Mouse (Mus musculus) hematopoietic stem cell, adult 5-6 weeks (primary cell): ENCODE measurements around the gene Rpa2. TPM values are rescaled to one million over a fixed set of nuclear protein-coding genes. Genes with fewer than 3 reads are reported as not detected.
"Not testable (repeated sequence)": the region's sequence is repeated elsewhere in the genome, so short reads cannot be mapped to it uniquely, and the experiment has no call there.

ENCODE experiments used
- ATAC-seq, 2 experiments: fragments of 125-278 bp in 1 of 2; replicated peaks in 1 of 2; 2 replicates each; pipeline ENCODE4 v1.8.0; 2016 to 2017; ENCODE audit warnings: inconsistent platforms in 2 of 2, mild to moderate bottlenecking in 2 of 2, moderate number of reproducible peaks in 2 of 2, low read depth in 1 of 2, moderate TSS enrichment in 1 of 2; ENCODE audit not compliant: low FRiP score in 2 of 2, poor library complexity in 2 of 2, severe bottlenecking in 2 of 2, insufficient read depth in 1 of 2, low TSS enrichment in 1 of 2
- total RNA-seq: library from RNA; stranded (forward); fragments of 172-1452, 232-1000 nt; gene quantifications from 2 replicates; pipeline ENCODE4 v1.2.3, GENCODE M21; 2017

Rpa2 gene
- 46.5 and 50.1 TPM in 2 replicates for total RNA-seq

- peak; percentile 98 for ATAC-seq
Observed at GRCm38 (mm10) chr4:132767914-132768876, at the start of gene Rpa2. TSS of gene Rpa2 (plus strand) at chr4:132768332.

- ATAC-seq: no peak
Observed at GRCm38 (mm10) chr4:132728233-132728632, 39.9 kb upstream of the Rpa2 start.

GRCm38 (mm10) chr4:132731616-132732015 lies 36.5 kb upstream of the Rpa2 start:
- ATAC-seq: no peak

DNA sequence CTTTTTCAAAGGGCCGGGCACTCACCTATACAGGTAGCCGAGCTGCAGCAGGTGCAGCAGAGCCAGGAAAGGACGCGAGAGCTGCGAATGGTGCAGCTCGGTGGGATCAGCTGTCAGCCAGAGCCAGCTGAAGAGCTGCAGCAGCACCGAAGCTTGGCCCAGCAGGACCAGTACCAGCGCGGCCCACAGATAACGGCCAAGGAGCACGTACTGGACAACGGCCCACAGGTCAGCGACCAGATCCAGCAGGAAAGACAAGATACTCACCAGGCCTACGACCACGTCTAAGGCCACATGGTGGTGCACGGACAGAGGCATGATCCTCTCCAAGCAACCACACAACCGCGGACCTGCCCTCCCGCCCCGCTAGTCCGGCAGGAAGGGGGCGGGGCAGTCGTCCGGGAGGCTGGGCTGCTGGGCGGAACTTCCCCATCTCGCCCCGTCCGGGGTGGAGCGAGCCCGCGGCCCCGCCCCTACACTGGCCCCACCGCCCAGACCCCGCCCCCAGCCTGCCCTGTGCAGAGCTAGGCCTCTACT lies 35.9 kb upstream of the Rpa2 start, which contains the start of gene Xkr8:
Gene Xkr8, minus strand, starts transcription at position 399 of the 537 bp plus-strand sequence.
- peak; percentile 90 to 92 for ATAC-seq

- ATAC-seq: no peak
Observed at GRCm38 (mm10) chr4:132733071-132733770, 34.9 kb upstream of the Rpa2 start.

DNA sequence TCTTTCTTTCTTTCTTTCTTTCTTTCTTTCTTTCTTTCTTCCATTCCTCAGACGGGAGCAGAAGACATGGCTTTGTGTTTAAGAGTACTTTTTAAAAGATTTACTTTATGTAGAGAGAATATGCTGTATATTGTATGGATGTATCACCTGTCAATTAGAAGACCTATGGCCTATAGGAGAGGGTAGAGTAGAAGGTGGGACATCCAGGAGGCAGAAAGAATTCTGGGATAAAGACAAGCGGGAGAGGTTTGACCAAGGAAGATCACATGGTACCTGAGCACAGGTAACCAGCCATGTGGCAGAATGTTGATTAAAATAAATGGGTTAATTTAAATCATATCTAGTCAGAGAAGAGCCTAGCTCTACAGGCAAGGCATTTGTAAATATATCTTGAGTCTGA lies 33.4 kb upstream of the Rpa2 start:
- ATAC-seq: no peak

- no peak for ATAC-seq
Observed at GRCm38 (mm10) chr4:132735389-132735788, 32.7 kb upstream of the Rpa2 start.

DNA sequence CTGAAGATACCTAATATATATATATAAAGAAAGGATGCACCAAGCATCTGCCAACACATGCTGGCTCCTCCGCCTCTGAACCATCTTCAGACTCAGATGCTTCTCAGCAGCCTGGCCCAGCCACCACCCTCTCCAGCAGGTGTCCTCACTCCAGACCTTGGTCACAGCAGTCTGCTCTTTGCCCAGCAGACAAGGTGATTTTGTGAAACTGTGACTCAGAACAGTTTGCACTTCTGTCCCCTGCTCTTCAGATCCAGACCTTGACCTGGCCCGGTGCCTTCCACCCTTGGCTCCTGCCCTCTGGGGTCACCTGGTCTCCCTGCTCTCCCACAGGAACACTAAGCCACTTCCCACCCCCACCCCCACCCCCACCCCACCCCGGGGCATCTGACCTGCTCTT lies 32.2 kb upstream of the Rpa2 start:
- no peak for ATAC-seq

DNA sequence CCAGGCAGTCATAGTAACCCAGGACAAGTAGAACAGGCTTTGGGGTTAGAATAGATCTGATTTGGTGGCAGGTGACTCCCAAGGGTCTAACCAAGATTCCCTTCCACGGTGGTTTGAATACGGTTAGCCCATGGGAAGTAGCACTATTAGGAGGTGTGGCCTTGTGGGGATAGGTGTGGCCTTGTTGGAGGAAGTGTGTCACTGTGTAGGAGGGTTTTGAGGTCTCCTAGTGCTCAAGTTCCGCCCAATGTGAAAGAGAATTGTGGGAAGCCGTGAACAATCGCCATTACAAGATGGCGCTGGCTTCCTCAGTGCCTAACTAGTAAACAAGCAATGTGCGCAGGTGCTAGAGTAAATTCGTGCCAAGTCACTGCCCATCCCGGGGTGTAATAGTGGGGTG lies 31.0 kb upstream of the Rpa2 start:
- not testable (repeated sequence) for ATAC-seq

- no peak for ATAC-seq
Observed at GRCm38 (mm10) chr4:132741491-132741890, 26.6 kb upstream of the Rpa2 start.

DNA sequence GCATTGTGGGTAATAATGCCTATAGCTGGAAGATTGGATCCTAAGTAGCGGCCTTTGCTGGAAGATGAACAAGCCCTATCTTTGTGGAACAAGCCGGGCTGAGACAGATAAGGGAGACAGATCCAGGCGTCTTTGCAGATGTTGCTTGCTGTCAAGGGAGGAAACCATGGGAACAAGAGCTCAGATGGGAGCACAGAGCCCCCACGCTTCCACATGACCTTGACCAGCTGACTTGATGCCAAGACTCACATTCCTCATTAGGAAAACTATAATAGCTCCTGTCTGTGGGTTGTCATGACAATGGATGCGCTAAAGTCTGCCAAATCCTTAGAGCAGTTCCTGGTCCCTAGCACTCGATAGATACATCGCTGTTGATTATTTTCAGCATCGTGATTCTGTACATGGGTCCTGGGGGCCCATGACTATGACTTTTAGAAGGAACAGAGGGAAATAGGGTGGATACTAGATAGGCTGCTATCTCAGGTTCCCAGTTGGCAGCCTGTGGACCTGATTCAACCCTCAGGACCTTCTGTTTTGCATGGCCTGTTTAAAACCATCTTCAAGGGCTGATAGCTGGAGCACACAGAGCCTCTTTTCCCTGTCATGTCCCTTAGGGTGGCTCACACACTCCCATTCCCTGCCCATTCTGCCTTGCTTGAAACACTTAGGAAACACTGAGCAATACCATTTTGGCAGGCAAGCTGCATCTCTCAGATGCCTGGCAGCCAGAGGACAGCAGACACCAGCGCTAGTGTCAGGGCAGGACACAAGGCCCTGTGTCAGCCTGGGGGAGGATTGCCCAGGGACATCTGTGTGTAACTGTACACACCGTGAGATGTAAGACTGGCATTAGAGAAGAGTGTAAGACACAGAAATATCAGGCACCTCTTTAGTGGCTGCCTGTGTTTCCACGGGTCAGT lies 23.9 kb upstream of the Rpa2 start:
- no peak for ATAC-seq

GRCm38 (mm10) chr4:132746911-132747517 lies 21.1 kb upstream of the Rpa2 start:
- no peak for ATAC-seq

- peak; percentile 93 to 98 for ATAC-seq
Observed at GRCm38 (mm10) chr4:132747664-132748259, 20.4 kb upstream of the Rpa2 start.

- peak; percentile 13 to 27; a peak in 1 of 4 replicates for ATAC-seq
Observed at GRCm38 (mm10) chr4:132748778-132749177, 19.4 kb upstream of the Rpa2 start.

- no peak for ATAC-seq
Observed at GRCm38 (mm10) chr4:132749258-132749982, 18.7 kb upstream of the Rpa2 start.

DNA sequence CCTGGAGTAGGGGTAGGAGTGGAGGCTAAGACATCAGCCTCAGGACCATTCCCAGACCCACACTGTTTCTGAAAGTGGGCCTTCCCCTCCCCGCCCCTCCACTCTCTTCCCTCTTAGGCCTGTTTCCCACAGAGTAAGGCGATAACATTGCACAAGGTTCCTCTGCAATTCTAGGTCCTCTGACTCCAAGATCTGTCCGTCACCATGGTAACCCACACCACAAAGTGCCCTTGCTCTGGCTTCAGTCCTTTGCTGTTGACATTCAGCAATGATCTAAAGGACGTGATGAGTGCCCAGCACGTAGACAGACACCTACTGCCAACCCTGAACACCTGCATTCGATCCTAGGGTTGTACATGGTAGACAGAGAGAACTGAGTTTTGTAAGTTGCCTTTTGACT lies 15.1 kb upstream of the Rpa2 start:
- peak in 1 of 2 experiments; percentile 21; a peak in 1 of 4 replicates for ATAC-seq
